Mouse (Mus musculus): ENCODE measurements around the gene Chl1. TPM values are rescaled to one million over a fixed set of nuclear protein-coding genes. Genes with fewer than 3 reads are reported as not detected.

Gene Chl1
- polyA plus RNA-seq, 2 experiments from 2014 or later: not detected

GRCm38 (mm10) chr6:103673111-103673510 is 162.7 kb downstream of the Chl1 start:
- no peak for ATAC-seq

GRCm38 (mm10) chr6:103674332-103674731 is 163.9 kb downstream of the Chl1 start:
- ATAC-seq: no peak

GRCm38 (mm10) chr6:103675145-103675544 is 164.8 kb downstream of the Chl1 start:
- no peak for ATAC-seq

GRCm38 (mm10) chr6:103676664-103677063 is 166.3 kb downstream of the Chl1 start:
- ATAC-seq: no peak

- ATAC-seq: no peak
These were observed 166.7 kb downstream of the Chl1 start for GRCm38 (mm10) chr6:103677072-103677471.

GRCm38 (mm10) chr6:103682854-103683574 is 172.6 kb downstream of the Chl1 start:
- peak; percentile 79 for ATAC-seq

GRCm38 (mm10) chr6:103692511-103692910 is 182.1 kb downstream of the Chl1 start:
- no peak for ATAC-seq

- peak; percentile 66 for ATAC-seq
These were observed 187.1 kb downstream of the Chl1 start for GRCm38 (mm10) chr6:103697349-103698028.

GRCm38 (mm10) chr6:103699482-103699881 is 189.1 kb downstream of the Chl1 start:
- no peak for ATAC-seq

- no peak for ATAC-seq
These were observed 189.5 kb downstream of the Chl1 start for GRCm38 (mm10) chr6:103699895-103700294.

- ATAC-seq: no peak
These were observed 189.9 kb downstream of the Chl1 start for GRCm38 (mm10) chr6:103700336-103700735.

- no peak for ATAC-seq
These were observed 196.0 kb downstream of the Chl1 start for GRCm38 (mm10) chr6:103706366-103706765.

- ATAC-seq: no peak
These were observed 228.9 kb downstream of the Chl1 start for GRCm38 (mm10) chr6:103739291-103739690.

GRCm38 (mm10) chr6:103742784-103743183 is 232.4 kb downstream of the Chl1 start:
- ATAC-seq: no peak

GRCm38 (mm10) chr6:103746103-103746502 is 235.7 kb downstream of the Chl1 start:
- no peak for ATAC-seq

- ATAC-seq: no peak
These were observed 238.9 kb downstream of the Chl1 start for GRCm38 (mm10) chr6:103749122-103749773.

- no peak for ATAC-seq
These were observed 243.5 kb downstream of the Chl1 start for GRCm38 (mm10) chr6:103753891-103754290.

- no peak for ATAC-seq
These were observed 256.4 kb downstream of the Chl1 start for GRCm38 (mm10) chr6:103766830-103767229.

GRCm38 (mm10) chr6:103781058-103781457 is 270.7 kb downstream of the Chl1 start:
- no peak for ATAC-seq

- ATAC-seq: no peak
These were observed 280.8 kb downstream of the Chl1 start for GRCm38 (mm10) chr6:103791077-103791632.

GRCm38 (mm10) chr6:103795241-103795640 is 284.9 kb downstream of the Chl1 start:
- ATAC-seq: no peak

Data from activated CD4-positive, CD25-positive, alpha-beta regulatory T cell, adult 4 months (primary cell).